Mouse (Mus musculus): ENCODE results near the gene Sfpq. TPM values are rescaled to one million over a fixed set of nuclear protein-coding genes. Genes with fewer than 3 reads are reported as not detected.
A peak's percentile ranks its signal among the peaks of the same experiment; 100 is the strongest.

Gene Sfpq
- total RNA-seq, 1 experiment from 2014 or later, result 1,115 TPM

GRCm38 (mm10) chr4:127026826-127027225, 5.7 kb downstream of the Sfpq start:
- ATAC-seq (replicated peaks; ENCODE audit: low read depth, poor library complexity, severe bottlenecking), result no peak

- peak; percentile 57 for ATAC-seq (replicated peaks; ENCODE audit: low read depth, poor library complexity, severe bottlenecking)
These were observed 6.4 kb downstream of the Sfpq start for GRCm38 (mm10) chr4:127027228-127028190.

GRCm38 (mm10) chr4:127037158-127037557, 16.0 kb downstream of the Sfpq start:
- ATAC-seq (replicated peaks; ENCODE audit: low read depth, poor library complexity, severe bottlenecking), result no peak

GRCm38 (mm10) chr4:127037908-127038827, 17.0 kb downstream of the Sfpq start:
- no peak for ATAC-seq (replicated peaks; ENCODE audit: low read depth, poor library complexity, severe bottlenecking)

- no peak for ATAC-seq (replicated peaks; ENCODE audit: low read depth, poor library complexity, severe bottlenecking)
These were observed 17.8 kb downstream of the Sfpq start for GRCm38 (mm10) chr4:127038828-127039349.

- no peak for ATAC-seq (replicated peaks; ENCODE audit: low read depth, poor library complexity, severe bottlenecking)
These were observed 18.9 kb downstream of the Sfpq start for GRCm38 (mm10) chr4:127039871-127040483.

GRCm38 (mm10) chr4:127043540-127043939, 22.4 kb downstream of the Sfpq start:
- no peak for ATAC-seq (replicated peaks; ENCODE audit: low read depth, poor library complexity, severe bottlenecking)

- no peak for ATAC-seq (replicated peaks; ENCODE audit: low read depth, poor library complexity, severe bottlenecking)
These were observed 30.0 kb downstream of the Sfpq start for GRCm38 (mm10) chr4:127051121-127051520.

GRCm38 (mm10) chr4:127053071-127053470, 31.9 kb downstream of the Sfpq start:
- ATAC-seq (replicated peaks; ENCODE audit: low read depth, poor library complexity, severe bottlenecking), result no peak

GRCm38 (mm10) chr4:127054522-127055198, 33.5 kb downstream of the Sfpq start:
- peak; percentile 66 for ATAC-seq (replicated peaks; ENCODE audit: low read depth, poor library complexity, severe bottlenecking)

GRCm38 (mm10) chr4:127060585-127061290, 39.6 kb downstream of the Sfpq start, which contains the start of gene Zmym1:
Gene Zmym1 (minus strand): TSS chr4:127061152.
- peak; percentile 99 for ATAC-seq (replicated peaks; ENCODE audit: low read depth, poor library complexity, severe bottlenecking)

GRCm38 (mm10) chr4:127064051-127064450, 42.9 kb downstream of the Sfpq start:
- no peak for ATAC-seq (replicated peaks; ENCODE audit: low read depth, poor library complexity, severe bottlenecking)

- no peak for ATAC-seq (replicated peaks; ENCODE audit: low read depth, poor library complexity, severe bottlenecking)
These were observed 53.8 kb downstream of the Sfpq start for GRCm38 (mm10) chr4:127074915-127075314.

- ATAC-seq (replicated peaks; ENCODE audit: low read depth, poor library complexity, severe bottlenecking), result peak; percentile 95
These were observed 55.9 kb downstream of the Sfpq start, which contains the start of gene Zmym6 for GRCm38 (mm10) chr4:127076875-127077548. Gene Zmym6 (plus strand): TSS chr4:127077383.

GRCm38 (mm10) chr4:127080806-127081205, 59.7 kb downstream of the Sfpq start:
- ATAC-seq (replicated peaks; ENCODE audit: low read depth, poor library complexity, severe bottlenecking), result no peak

GRCm38 (mm10) chr4:127083131-127083530, 62.0 kb downstream of the Sfpq start:
- ATAC-seq (replicated peaks; ENCODE audit: low read depth, poor library complexity, severe bottlenecking), result no peak

GRCm38 (mm10) chr4:127085761-127086160, 64.6 kb downstream of the Sfpq start:
- no peak for ATAC-seq (replicated peaks; ENCODE audit: low read depth, poor library complexity, severe bottlenecking)
